Mouse (Mus musculus): ENCODE results near the gene Ifitm10. TPM values are rescaled to one million over a fixed set of nuclear protein-coding genes. Genes with fewer than 3 reads are reported as not detected.

Gene Ifitm10
- polyA plus RNA-seq, 1 experiment from 2014 or later, result 0.63 TPM

GRCm38 (mm10) chr7:142400750-142401142, 27.2 kb upstream of the Ifitm10 start:
- Histone ChIP-seq H3K27me3 (peaks cover 4% of the 10 kb centered on the region; the same call in 1 of the 2 replicates), H3K4me3 (no peak overlapping the region), H3K9ac (replicated peaks) (no peak overlapping the region), H3K4me1 (peaks cover 10% of the 10 kb centered on the region), H3K4me2 (replicated peaks) (no peak overlapping the region), H3K27ac (replicated peaks) (no peak overlapping the region), H3K9me3 (no peaks in the 10 kb centered on the region), H3K36me3 (no peaks in the 10 kb centered on the region)
- WGBS, result 18% methylated on average over 7 of the region's 7 CpGs
- ATAC-seq (ENCODE audit: low FRiP score, low read depth), result no peak

DNA sequence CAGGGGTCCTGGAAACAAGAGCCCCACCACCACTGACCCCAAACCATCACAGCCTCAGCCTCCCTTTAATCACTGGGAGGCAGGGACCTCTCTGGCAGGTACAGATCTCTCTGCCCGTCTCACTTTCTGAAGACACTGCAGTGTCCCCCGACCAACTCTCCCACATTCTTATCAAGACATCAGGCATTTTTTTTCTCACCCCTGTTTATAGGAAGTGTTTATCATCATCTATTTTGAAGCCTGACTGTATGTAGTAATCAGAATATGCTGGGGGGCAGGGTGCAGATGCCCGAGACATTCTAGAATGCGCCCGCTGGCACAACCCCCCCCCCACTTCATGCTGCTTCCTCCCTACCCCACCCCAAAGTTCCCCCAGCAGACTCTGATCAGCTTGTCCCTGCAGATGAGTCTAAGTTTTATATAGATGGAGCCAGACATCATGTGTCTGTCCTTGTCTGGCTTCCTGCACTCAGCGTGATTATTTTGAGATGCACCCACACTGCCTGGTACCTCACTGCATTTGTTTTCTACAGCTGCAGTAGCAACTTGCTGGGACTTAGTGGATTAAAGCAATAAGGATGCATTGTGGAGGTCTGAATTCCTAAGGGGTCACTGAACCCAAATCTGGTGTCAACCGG, 26.7 kb upstream of the Ifitm10 start:
- Histone ChIP-seq H3K4me3 (no peak overlapping the region), H3K9ac (replicated peaks) (no peak overlapping the region), H3K27me3 (peaks cover 4% of the 10 kb centered on the region; the same call in 1 of the 2 replicates), H3K36me3 (no peaks in the 10 kb centered on the region), H3K4me1 (peaks cover 10% of the 10 kb centered on the region), H3K9me3 (no peaks in the 10 kb centered on the region), H3K4me2 (replicated peaks) (no peak overlapping the region), H3K27ac (replicated peaks) (no peak overlapping the region)
- no peak for ATAC-seq (ENCODE audit: low FRiP score, low read depth)
- 48% methylated on average over 7 of the region's 7 CpGs for WGBS

GRCm38 (mm10) chr7:142399250-142399649, 25.7 kb upstream of the Ifitm10 start:
- Histone ChIP-seq H3K4me2 (replicated peaks) (no peak overlapping the region), H3K36me3 (no peaks in the 10 kb centered on the region), H3K27ac (replicated peaks) (no peak overlapping the region), H3K27me3 (peaks cover 4% of the 10 kb centered on the region; the same call in 1 of the 2 replicates), H3K9me3 (no peaks in the 10 kb centered on the region), H3K4me3 (no peak overlapping the region), H3K4me1 (peaks cover 10% of the 10 kb centered on the region), H3K9ac (replicated peaks) (no peak overlapping the region)
- no peak for ATAC-seq (ENCODE audit: low FRiP score, low read depth)
- WGBS, result 90% methylated on average over 1 of the region's 1 CpGs

DNA sequence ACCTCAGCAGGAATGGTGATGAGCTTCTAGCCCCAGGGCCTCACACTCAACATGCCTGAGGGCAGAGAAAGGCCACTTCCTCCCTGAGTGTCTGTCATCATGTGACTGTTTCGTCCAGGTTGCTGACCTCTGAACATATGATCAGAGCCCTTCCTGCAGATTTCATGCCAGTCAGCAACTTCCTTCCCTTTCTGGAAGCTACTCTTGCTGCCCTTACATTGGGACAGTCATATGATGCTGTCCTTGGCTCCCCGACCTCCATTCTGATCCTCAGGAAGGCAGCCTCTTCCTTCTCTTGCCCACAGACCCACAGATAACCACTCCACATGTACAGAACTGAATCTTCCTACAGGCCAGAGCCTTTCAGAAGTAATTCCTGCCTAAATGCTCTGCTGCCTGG, 24.5 kb upstream of the Ifitm10 start:
- no peak for ATAC-seq (ENCODE audit: low FRiP score, low read depth)
- H3K4me3 ChIP-seq, result no peak overlapping the region

GRCm38 (mm10) chr7:142396611-142397010, 23.1 kb upstream of the Ifitm10 start:
- no peak overlapping the region for H3K4me3 ChIP-seq
- H3K27ac ChIP-seq (replicated peaks), result no peak overlapping the region
- no peaks in the 10 kb centered on the region for H3K9me3 ChIP-seq
- no peak for ATAC-seq (ENCODE audit: low FRiP score, low read depth)
- 91% methylated on average over 1 of the region's 1 CpGs for WGBS
- H3K9ac ChIP-seq (replicated peaks), result no peak overlapping the region
- no peak overlapping the region for H3K4me2 ChIP-seq (replicated peaks)
- H3K27me3 ChIP-seq, result peaks cover 4% of the 10 kb centered on the region
- no peaks in the 10 kb centered on the region for H3K36me3 ChIP-seq
- H3K4me1 ChIP-seq, result peaks cover 10% of the 10 kb centered on the region

More for the DNA sequence above, 24.5 kb upstream of the Ifitm10 start:
- Histone ChIP-seq H3K4me1 (peaks cover 10% of the 10 kb centered on the region), H3K27ac (replicated peaks) (no peak overlapping the region), H3K4me2 (replicated peaks) (no peak overlapping the region), H3K27me3 (peaks cover 4% of the 10 kb centered on the region), H3K36me3 (no peaks in the 10 kb centered on the region), H3K9me3 (no peaks in the 10 kb centered on the region), H3K9ac (replicated peaks) (no peak overlapping the region)
- 68% methylated on average over 2 of the region's 2 CpGs for WGBS

DNA sequence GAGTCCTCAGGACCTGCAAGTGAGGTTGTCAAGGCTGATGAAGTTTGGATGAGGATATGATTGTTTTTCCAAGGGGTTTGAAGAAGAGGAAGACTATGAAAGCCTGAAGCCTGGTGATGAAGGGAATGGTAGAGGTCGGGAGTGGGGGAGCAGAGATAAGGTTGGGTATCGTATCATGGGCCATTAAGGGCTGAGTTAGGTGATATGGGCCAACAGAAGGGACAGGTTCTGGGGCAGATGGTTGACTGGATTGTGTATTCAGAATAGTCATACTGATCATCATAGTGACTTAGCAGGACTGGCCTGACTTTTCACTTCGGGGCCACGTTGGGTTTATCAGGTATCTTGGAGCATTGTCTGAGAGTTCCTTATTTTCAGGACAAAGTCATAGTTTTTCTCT, 21.9 kb upstream of the Ifitm10 start:
- H3K36me3 ChIP-seq, result no peaks in the 10 kb centered on the region
- no peak overlapping the region for H3K4me2 ChIP-seq (replicated peaks)
- H3K9ac ChIP-seq (replicated peaks), result no peak overlapping the region
- no peak overlapping the region for H3K4me3 ChIP-seq
- no peaks in the 10 kb centered on the region for H3K9me3 ChIP-seq
- WGBS, result 88% methylated on average over 4 of the region's 4 CpGs
- H3K27me3 ChIP-seq, result peaks cover 4% of the 10 kb centered on the region
- peaks cover 3% of the 10 kb centered on the region for H3K4me1 ChIP-seq
- no peak overlapping the region for H3K27ac ChIP-seq (replicated peaks)
- no peak for ATAC-seq (ENCODE audit: low FRiP score, low read depth)

DNA sequence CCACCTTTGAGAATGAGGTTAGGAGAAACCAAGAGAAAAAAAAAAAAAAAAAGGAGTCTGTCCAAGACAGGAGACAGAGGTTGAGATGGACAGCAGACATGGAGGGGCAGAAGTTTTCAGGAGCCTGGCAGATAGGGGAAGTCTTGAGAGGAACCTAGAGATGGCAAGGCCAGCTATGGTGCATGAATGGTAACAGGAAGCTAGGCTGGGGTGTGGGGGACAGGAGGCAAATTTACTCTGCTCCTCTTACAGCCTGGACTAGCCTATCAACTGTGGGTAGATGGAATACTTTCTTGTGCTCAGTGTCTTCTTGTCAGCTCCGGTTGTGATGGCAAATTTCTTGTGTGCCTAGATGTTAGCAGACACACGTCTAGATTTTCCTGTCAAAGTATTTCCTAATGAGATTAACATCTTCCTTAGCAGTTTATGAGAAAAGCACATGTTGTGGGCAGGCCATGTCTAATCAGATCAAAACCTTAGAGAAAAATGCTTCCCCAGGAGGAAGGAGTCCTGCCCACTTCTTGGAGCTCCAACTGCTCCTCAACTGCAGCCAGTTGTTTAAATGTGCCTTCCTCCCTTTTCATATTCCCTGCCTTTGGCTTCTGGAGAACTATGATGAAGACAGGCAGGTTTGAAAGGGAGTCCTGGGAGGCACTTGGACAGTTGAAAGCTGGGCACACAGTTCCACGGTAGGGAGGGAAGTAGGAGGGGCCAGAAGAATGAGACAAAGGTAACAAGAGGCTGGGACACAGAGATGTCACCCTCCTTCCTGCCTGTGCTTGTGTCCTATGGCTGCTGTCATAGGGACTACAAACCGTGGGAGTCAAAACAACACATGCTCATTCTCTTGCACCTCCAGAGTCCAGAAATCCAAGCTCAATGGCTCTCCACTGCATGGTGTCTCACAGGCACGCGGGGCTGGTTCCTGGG, 21.0 kb upstream of the Ifitm10 start:
- H3K4me2 ChIP-seq (replicated peaks), result no peak overlapping the region
- H3K4me1 ChIP-seq, result no peaks in the 10 kb centered on the region
- H3K9ac ChIP-seq (replicated peaks), result no peak overlapping the region
- no peak for ATAC-seq (ENCODE audit: low FRiP score, low read depth)
- H3K27ac ChIP-seq (replicated peaks), result no peak overlapping the region
- peaks cover 12% of the 10 kb centered on the region for H3K27me3 ChIP-seq
- whole genome bisulfite sequencing, result 65% methylated on average over 6 of the region's 6 CpGs
- no peaks in the 10 kb centered on the region for H3K9me3 ChIP-seq
- H3K4me3 ChIP-seq, result no peak overlapping the region
- no peaks in the 10 kb centered on the region for H3K36me3 ChIP-seq

DNA sequence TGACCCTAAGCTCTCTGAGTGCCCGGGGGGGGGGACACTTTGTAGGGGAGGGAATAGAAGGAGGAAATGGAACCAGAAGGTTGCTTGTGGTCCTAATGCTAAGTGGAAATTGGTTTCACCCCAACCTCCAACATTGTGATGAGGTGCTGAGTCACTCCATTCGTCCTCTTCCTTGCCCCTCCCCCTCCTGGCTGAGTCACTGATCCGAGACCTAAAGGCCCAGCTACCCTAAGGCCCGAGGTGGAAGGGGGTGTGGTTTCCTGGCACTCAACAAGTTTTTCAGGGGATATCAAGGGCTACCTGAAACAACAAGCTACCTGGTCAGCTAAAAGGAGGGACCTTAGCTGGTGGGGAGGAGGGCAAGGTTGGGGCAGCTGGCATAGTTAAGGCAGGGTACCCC, 19.6 kb upstream of the Ifitm10 start:
- H3K27ac ChIP-seq (replicated peaks), result no peak overlapping the region
- H3K36me3 ChIP-seq, result no peaks in the 10 kb centered on the region
- no peak overlapping the region for H3K4me2 ChIP-seq (replicated peaks)
- peaks cover 9% of the 10 kb centered on the region for H3K27me3 ChIP-seq
- H3K4me3 ChIP-seq, result no peak overlapping the region
- H3K9me3 ChIP-seq, result no peaks in the 10 kb centered on the region
- H3K4me1 ChIP-seq, result no peaks in the 10 kb centered on the region
- no peak for ATAC-seq (ENCODE audit: low FRiP score, low read depth)
- 29% methylated on average over 4 of the region's 4 CpGs for WGBS
- no peak overlapping the region for H3K9ac ChIP-seq (replicated peaks)

DNA sequence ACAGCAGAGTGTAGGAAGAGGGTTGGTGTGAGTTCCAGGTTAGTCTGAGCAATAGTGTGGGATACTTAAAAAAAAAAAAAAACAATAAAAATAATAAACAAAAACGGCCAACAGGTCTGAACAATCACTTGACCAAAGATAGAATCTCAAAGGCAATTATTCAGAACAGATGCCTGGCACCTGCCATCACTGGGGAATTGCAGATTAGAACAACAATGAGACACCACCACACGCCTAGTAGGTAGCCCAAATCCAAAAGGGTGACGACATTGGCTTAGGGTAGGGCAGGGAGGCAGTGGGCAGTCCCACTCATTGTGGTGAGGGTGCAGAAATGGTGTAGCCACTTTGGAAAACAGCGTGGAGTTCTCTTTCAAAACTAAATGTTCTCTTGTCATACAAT, 18.1 kb upstream of the Ifitm10 start:
- Histone ChIP-seq H3K4me1 (peaks cover 6% of the 10 kb centered on the region), H3K9ac (replicated peaks) (no peak overlapping the region), H3K4me2 (replicated peaks) (no peak overlapping the region), H3K4me3 (no peak overlapping the region), H3K27ac (replicated peaks) (no peak overlapping the region), H3K9me3 (no peaks in the 10 kb centered on the region), H3K36me3 (no peaks in the 10 kb centered on the region), H3K27me3 (peaks cover 7% of the 10 kb centered on the region)
- WGBS, result 66% methylated on average over 4 of the region's 4 CpGs
- no peak for ATAC-seq (ENCODE audit: low FRiP score, low read depth)

DNA sequence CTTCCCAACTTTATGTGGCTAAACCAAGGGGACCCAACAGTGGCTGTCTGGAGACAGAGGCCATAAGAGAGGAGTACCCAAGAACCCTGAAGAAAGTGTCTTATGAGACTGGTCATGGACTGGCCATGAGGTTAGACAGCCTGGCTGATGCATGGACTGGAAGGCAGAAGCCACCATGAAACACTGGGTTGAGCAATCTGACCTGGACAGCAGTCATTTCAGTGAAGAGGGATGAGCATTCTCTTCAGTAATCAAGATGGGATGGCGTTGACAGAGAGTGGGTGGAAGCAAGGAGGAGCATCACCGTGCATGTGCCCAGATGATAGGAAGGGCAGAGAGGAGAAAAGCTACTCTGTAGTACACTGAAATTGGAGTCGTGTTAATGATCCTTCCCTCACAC, 17.6 kb upstream of the Ifitm10 start:
- no peak overlapping the region for H3K4me2 ChIP-seq (replicated peaks)
- no peaks in the 10 kb centered on the region for H3K9me3 ChIP-seq
- no peak overlapping the region for H3K27ac ChIP-seq (replicated peaks)
- H3K36me3 ChIP-seq, result no peaks in the 10 kb centered on the region
- peaks cover 7% of the 10 kb centered on the region for H3K27me3 ChIP-seq
- H3K4me1 ChIP-seq, result peaks cover 11% of the 10 kb centered on the region
- no peak for ATAC-seq (ENCODE audit: low FRiP score, low read depth)
- WGBS, result 88% methylated on average over 3 of the region's 3 CpGs
- H3K4me3 ChIP-seq, result no peak overlapping the region
- H3K9ac ChIP-seq (replicated peaks), result no peak overlapping the region

GRCm38 (mm10) chr7:142389961-142390650, 16.6 kb upstream of the Ifitm10 start:
- no peaks in the 10 kb centered on the region for H3K9me3 ChIP-seq
- no peak overlapping the region for H3K27ac ChIP-seq (replicated peaks)
- peaks cover 8% of the 10 kb centered on the region for H3K36me3 ChIP-seq
- peaks cover 7% of the 10 kb centered on the region for H3K27me3 ChIP-seq
- peaks cover 13% of the 10 kb centered on the region for H3K4me1 ChIP-seq
- no peak overlapping the region for H3K4me3 ChIP-seq
- no peak overlapping the region for H3K9ac ChIP-seq (replicated peaks)
- 92% methylated on average over 3 of the region's 3 CpGs for WGBS
- no peak overlapping the region for H3K4me2 ChIP-seq (replicated peaks)
- no peak for ATAC-seq (ENCODE audit: low FRiP score, low read depth)

DNA sequence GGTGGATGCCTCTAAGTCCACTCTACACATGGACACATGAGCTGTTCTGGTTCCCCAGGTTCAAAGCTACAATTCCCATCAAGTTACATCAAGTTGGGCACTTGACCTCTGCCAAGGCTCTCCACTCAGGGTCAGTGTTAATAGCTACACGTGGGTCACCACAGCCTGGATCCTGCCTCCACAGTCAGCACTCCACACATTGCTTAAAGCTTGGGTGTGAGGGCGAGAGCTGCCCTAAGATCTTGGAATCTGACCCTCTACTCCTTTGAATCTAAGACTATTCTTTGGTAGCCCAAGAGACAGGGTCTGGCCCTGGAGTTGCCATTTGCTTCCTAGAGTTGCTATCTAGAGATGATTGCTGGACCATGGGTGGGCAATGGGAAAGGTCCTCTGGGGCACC, 15.2 kb upstream of the Ifitm10 start:
- H3K4me2 ChIP-seq (replicated peaks), result no peak overlapping the region
- no peak overlapping the region for H3K4me3 ChIP-seq
- H3K27me3 ChIP-seq, result peaks cover 7% of the 10 kb centered on the region
- H3K9me3 ChIP-seq, result no peaks in the 10 kb centered on the region
- peaks cover 13% of the 10 kb centered on the region for H3K4me1 ChIP-seq
- peaks cover 21% of the 10 kb centered on the region for H3K36me3 ChIP-seq
- no peak for ATAC-seq (ENCODE audit: low FRiP score, low read depth)
- WGBS, result 91% methylated on average over 2 of the region's 2 CpGs
- no peak overlapping the region for H3K27ac ChIP-seq (replicated peaks)
- no peak overlapping the region for H3K9ac ChIP-seq (replicated peaks)

All from midbrain, embryonic 12.5 days (tissue).